Mouse (Mus musculus) heart, postnatal 0 days (tissue): ENCODE measurements around the gene Cd40. TPM values are rescaled to one million over a fixed set of nuclear protein-coding genes. Genes with fewer than 3 reads are reported as not detected.

ENCODE experiments used
- ATAC-seq: fragments of 200-750 bp; cut with Nextera tagmentation; 2 replicates; pipeline ENCODE4 v1.8.0; 2017; ENCODE audit warnings: low read depth, moderate number of reproducible peaks, moderate library complexity; ENCODE audit not compliant: insufficient read depth
- DNase-seq: peaks from one replicate; pipeline ENCODE4 v3.0.0-alpha.2; 2016; ENCODE audit warnings: low spot score
- H3K27ac ChIP-seq: fragments of 300-500 bp; sonication (generic); 2 replicates; pipeline ENCODE4 v1.5.1; 2014; ENCODE audit warnings: low read depth, mild to moderate bottlenecking
- H3K27me3 ChIP-seq: fragments of 300-500 bp; sonication (generic); 2 replicates; pipeline ENCODE4 v1.6.1; 2014; ENCODE audit warnings: low read length, mixed read lengths; ENCODE audit not compliant: control insufficient read depth, insufficient read depth
- H3K36me3 ChIP-seq: fragments of 300-500 bp; sonication (generic); replicated peaks from 2 replicates; pipeline ENCODE4 v1.6.1; 2014; ENCODE audit warnings: low read length, mixed read lengths; ENCODE audit not compliant: control insufficient read depth, insufficient read depth
- H3K4me1 ChIP-seq: fragments of 300-500 bp; sonication (generic); 2 replicates; pipeline ENCODE4 v1.6.1; 2014; ENCODE audit warnings: antibody characterized with exemption; ENCODE audit not compliant: control insufficient read depth, insufficient read depth
- H3K4me2 ChIP-seq: fragments of 300-500 bp; sonication (generic); 2 replicates; pipeline ENCODE4 v1.6.1; 2014; ENCODE audit warnings: low read depth, mild to moderate bottlenecking, low read length, moderate library complexity
- H3K4me3 ChIP-seq: fragments of 300-500 bp; sonication (generic); 2 replicates; pipeline ENCODE4 v1.5.1; 2014; ENCODE audit warnings: low read depth, low read length
- H3K9ac ChIP-seq: fragments of 300-500 bp; sonication (generic); replicated peaks from 2 replicates; pipeline ENCODE4 v1.6.1; 2014; ENCODE audit warnings: low read depth, low read length, mixed read lengths
- H3K9me3 ChIP-seq: fragments of 300-500 bp; sonication (generic); replicated peaks from 2 replicates; pipeline ENCODE4 v1.6.1; 2016; ENCODE audit warnings: low read length; ENCODE audit not compliant: control insufficient read depth
- CTCF ChIP-seq: IDR thresholded peaks from 2 replicates; pipeline ENCODE4 v1.5.1; 2016; ENCODE audit warnings: antibody characterized with exemption, control low read depth, low read depth
- EP300 ChIP-seq: IDR thresholded peaks from 2 replicates; pipeline ENCODE4 v1.6.1; 2016; ENCODE audit warnings: antibody characterized with exemption, low read depth
- WGBS: fragments of 180-500 bp; shearing (Covaris S2); extraction: QIAGEN DNeasy Blood & Tissue Kit; methylation state at CpG from one replicate; pipeline ENCODE4 v1.1.7; 2014; 5-methylcytosine and 5-hydroxymethylcytosine counted together
- polyA plus RNA-seq: library from polyadenylated mRNA; unstranded; fragments of >200 nt; fragmentation: Nextera tagmentation; extraction: Ambion mirVana; gene quantifications from 2 replicates; pipeline ENCODE4 v1.2.1, GENCODE M21; 2015
- total RNA-seq: library from RNA; depleted of rRNA; stranded (reverse); fragments of >200 nt; gene quantifications from 2 replicates; pipeline ENCODE4 v1.2.3, GENCODE M21; 2014; ENCODE audit warnings: low replicate concordance

Gene Cd40
- total and polyA plus RNA-seq, 2 experiments from 2014 or later = 6.7 to 12.9 TPM

DNA sequence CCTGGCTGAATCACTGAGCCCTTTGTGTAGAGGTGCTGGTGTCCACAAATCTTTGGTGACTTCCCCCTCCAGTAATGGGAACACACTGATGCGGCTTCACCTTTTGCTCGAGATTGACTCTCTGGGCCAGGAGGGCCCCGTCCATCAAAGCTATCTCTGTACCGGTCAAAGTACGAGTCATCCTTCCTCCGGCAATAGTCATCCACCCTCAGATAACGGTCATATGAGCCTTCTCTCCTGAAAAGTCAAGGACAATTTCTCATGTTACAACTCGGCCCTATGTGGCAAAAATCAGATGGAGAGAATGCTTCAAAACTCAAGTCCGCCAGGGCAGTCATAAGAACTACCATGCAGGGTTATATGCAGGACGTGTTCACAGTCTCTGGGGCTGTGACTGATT, 45.1 kb upstream of the Cd40 start:
- H3K27ac ChIP-seq = no peak overlapping the region
- 68% methylated on average over 10 of the region's 10 CpGs for WGBS
- H3K36me3 ChIP-seq = peaks cover 74% of the 10 kb centered on the region
- H3K4me2 ChIP-seq = no peak overlapping the region
- DNase-seq (no peak), ATAC-seq (no peak)
- no peaks in the 10 kb centered on the region for H3K9me3 ChIP-seq
- no peaks in the 10 kb centered on the region for H3K27me3 ChIP-seq
- H3K9ac ChIP-seq = no peak overlapping the region
- no peak overlapping the region for H3K4me3 ChIP-seq
- no peaks in the 10 kb centered on the region for H3K4me1 ChIP-seq
- TF ChIP-seq EP300 (no peak), CTCF (no peak)

GRCm38 (mm10) chr2:165014935-165015334, 40.5 kb upstream of the Cd40 start:
- Histone ChIP-seq H3K9ac (no peak overlapping the region), H3K4me3 (no peak overlapping the region), H3K4me2 (no peak overlapping the region), H3K4me1 (no peaks in the 10 kb centered on the region), H3K9me3 (no peaks in the 10 kb centered on the region), H3K36me3 (peaks cover 39% of the 10 kb centered on the region), H3K27me3 (no peaks in the 10 kb centered on the region), H3K27ac (no peak overlapping the region)
- WGBS = 85% methylated on average over 5 of the region's 5 CpGs
- ATAC-seq (no peak), DNase-seq (no peak)
- TF ChIP-seq EP300 (no peak), CTCF (no peak)

- ATAC-seq (no peak), DNase-seq (no peak)
- H3K4me2 ChIP-seq = no peak overlapping the region
- 82% methylated on average over 3 of the region's 3 CpGs for WGBS
- H3K4me1 ChIP-seq = no peaks in the 10 kb centered on the region; the same call in 1 of the 2 replicates
- H3K27ac ChIP-seq = no peak overlapping the region
- H3K36me3 ChIP-seq = peaks cover 13% of the 10 kb centered on the region
- no peak overlapping the region for H3K4me3 ChIP-seq
- no peak for TF ChIP-seq CTCF
- no peak for TF ChIP-seq EP300
- H3K27me3 ChIP-seq = no peaks in the 10 kb centered on the region
- no peak overlapping the region for H3K9ac ChIP-seq
- no peaks in the 10 kb centered on the region for H3K9me3 ChIP-seq
Measured at GRCm38 (mm10) chr2:165020490-165020889, 34.9 kb upstream of the Cd40 start.

DNA sequence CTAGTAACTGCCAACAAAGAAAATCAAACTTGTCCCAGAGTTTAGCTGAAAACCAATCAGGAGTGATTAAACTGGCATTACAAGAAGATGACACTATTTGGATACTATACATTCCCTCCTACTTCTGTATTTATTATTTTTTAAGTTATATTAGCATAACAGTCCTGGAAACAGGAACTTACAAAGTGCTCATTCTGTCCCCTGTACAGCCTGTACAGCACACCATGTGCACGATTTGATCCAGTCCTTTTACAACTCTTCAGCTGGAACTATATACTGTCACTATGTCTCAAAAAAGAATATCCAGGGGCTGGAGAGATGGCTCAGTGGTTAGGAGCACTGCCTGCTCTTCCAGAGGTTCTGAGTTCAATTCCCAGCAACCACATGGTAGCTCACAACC, 28.3 kb upstream of the Cd40 start:
- no peak for DNase-seq
- Histone ChIP-seq H3K4me3 (no peak overlapping the region), H3K9me3 (no peaks in the 10 kb centered on the region), H3K36me3 (no peaks in the 10 kb centered on the region), H3K27ac (no peak overlapping the region), H3K4me2 (no peak overlapping the region), H3K9ac (no peak overlapping the region), H3K27me3 (no peaks in the 10 kb centered on the region), H3K4me1 (no peaks in the 10 kb centered on the region; the same call in none of the 2 replicates)
- 46% methylated on average over 1 of the region's 1 CpGs for WGBS
- ATAC-seq = no peak
- TF ChIP-seq EP300 (no peak), CTCF (no peak)

- H3K36me3 ChIP-seq = no peaks in the 10 kb centered on the region
- H3K9me3 ChIP-seq = no peaks in the 10 kb centered on the region
- H3K4me1 ChIP-seq = peaks cover 7% of the 10 kb centered on the region; the same call in 1 of the 2 replicates
- H3K4me2 ChIP-seq = no peak overlapping the region
- no peak overlapping the region for H3K9ac ChIP-seq
- no peak for ATAC-seq
- no peak for DNase-seq
- no peak overlapping the region for H3K27ac ChIP-seq
- H3K4me3 ChIP-seq = no peak overlapping the region
- H3K27me3 ChIP-seq = no peaks in the 10 kb centered on the region
- TF ChIP-seq CTCF (peak; percentile 41), EP300 (no peak)
- WGBS = 47% methylated on average over 3 of the region's 3 CpGs
Measured at GRCm38 (mm10) chr2:165032533-165032932, 22.9 kb upstream of the Cd40 start.

- 34% methylated on average over 6 of the region's 6 CpGs for WGBS
- H3K4me2 ChIP-seq = peak overlapping the region; percentile 65
Measured at GRCm38 (mm10) chr2:165033306-165033705, 22.1 kb upstream of the Cd40 start.

More at GRCm38 (mm10) chr2:165033306-165033705, 22.1 kb upstream of the Cd40 start:
- Histone ChIP-seq H3K9ac (peak overlapping the region; percentile 96; the same call in 1 of the 2 replicates), H3K4me1 (peaks cover 7% of the 10 kb centered on the region; the same call in 1 of the 2 replicates), H3K9me3 (no peaks in the 10 kb centered on the region), H3K27ac (no peak overlapping the region), H3K36me3 (no peaks in the 10 kb centered on the region), H3K27me3 (no peaks in the 10 kb centered on the region), H3K4me3 (peak overlapping the region; percentile 96)
- TF ChIP-seq CTCF (no peak), EP300 (no peak)
- DNase-seq = no peak
- ATAC-seq = no peak
